Comparison of ENCODE assay signal across 9 mouse cellular contexts in genomic region chr9:53829866-53830209, GRCm38 (mm10). TPM values are rescaled to one million over a fixed set of nuclear protein-coding genes. Genes with fewer than 3 reads are reported as not detected.
DNase-seq lines count a peak whose midpoint lies in the region; ATAC-seq and TF ChIP-seq lines count a peak whose summit lies in the region.
"Had no signal": no experiment of that assay in that cellular context is flagged by ENCODE, and none has a peak within 500 bp of the region (broad histone marks: within the 10 kb centered on the region; RNA-seq: fewer than 3 reads in every experiment).

No protein-coding gene starts in this region.

- TF ChIP-seq CTCF in cerebellum, adult 2 months (IDR thresholded peaks at IDR 0.05; ENCODE audit: borderline replicate concordance, insufficient read depth, low read depth, low read length) = no peak

- peak overlapping the region; percentile 88 for H3K4me3 ChIP-seq in cerebellum, adult 2 months (replicated peaks; ENCODE audit: insufficient read depth, low read depth, low read length)
- peak overlapping the region; percentile 41 for H3K4me3 ChIP-seq in liver, embryonic 12.5 days

- no peak overlapping the region for H3K27ac ChIP-seq in cerebellum, adult 2 months (ENCODE audit: insufficient read depth, low read length)
- no peak overlapping the region for H3K27ac ChIP-seq in liver, embryonic 12.5 days

- H3K4me2 ChIP-seq in liver, embryonic 12.5 days = peak overlapping the region; percentile 53

- 0 out of 2 replicates have a peak overlapping the region, but pooled peaks have one; percentile 9 for H3K9ac ChIP-seq in liver, embryonic 12.5 days

- no peak for TF ChIP-seq POLR2A in cerebellum, adult 2 months (IDR thresholded peaks at IDR 0.05; ENCODE audit: borderline replicate concordance, insufficient read depth, low read length)

- H3K4me1 ChIP-seq in cerebellum, adult 2 months (ENCODE audit: control insufficient read depth, insufficient read depth, low read length) = no peaks in the 10 kb centered on the region
- peaks cover 8% of the 10 kb centered on the region; the same call in 1 of the 2 replicates for H3K4me1 ChIP-seq in liver, embryonic 12.5 days

- no peaks in the 10 kb centered on the region for H3K9me3 ChIP-seq in liver, embryonic 12.5 days (replicated peaks)

- no peaks in the 10 kb centered on the region for H3K36me3 ChIP-seq in liver, embryonic 12.5 days

- 6% methylated on average over 2 of the region's 2 CpGs for WGBS in cerebellum, adult 2 months
- 29% methylated on average over 2 of the region's 2 CpGs for WGBS in liver, embryonic 12.5 days (ENCODE audit: insufficient replicate concordance)

- no peaks in the 10 kb centered on the region for H3K27me3 ChIP-seq in cerebellum, adult 2 months (ENCODE audit: control insufficient read depth, insufficient read depth, low read length)
- H3K27me3 ChIP-seq in liver, embryonic 12.5 days (replicated peaks) = peaks cover 18% of the 10 kb centered on the region

- peak in 1 of 2 experiments; percentile 4 for DNase-seq in cerebellum, adult 2 months
- DNase-seq in cerebellum, adult 8-10 months = no peak
- peak; percentile 11 for DNase-seq in thymus, postnatal 4 days
- DNase-seq in thymus, postnatal 0 days (ENCODE audit: low spot score) = no peak
- DNase-seq in retina, postnatal 1 day = no peak
- DNase-seq in adrenal gland, postnatal 25 days = no peak
- DNase-seq in thymus, adult 18-20 months = no peak

- no peak for ATAC-seq in liver, embryonic 12.5 days

RNA-seq across cellular contexts. Expression of gene Sln, which starts 20.1 kb away (rescaled TPM):
- polyA plus RNA-seq in cerebellum, adult 2 months (2012; rRNA removed) = 1.3 and 1.6 TPM in 2 replicates
- 2.5 and 3.5 TPM in 2 replicates for polyA plus RNA-seq in thymus, postnatal 0 days (2015; fragmentation: Nextera tagmentation; extraction: Ambion mirVana)
- polyA plus RNA-seq in liver, embryonic 12.5 days (2016; fragmentation: Nextera tagmentation; extraction: Ambion mirVana) = 0.15 and 0.49 TPM in 2 replicates
- total RNA-seq in adrenal gland, postnatal 25 days (2021) = not detected in 2 replicates
- total RNA-seq: left cerebral cortex, postnatal 10 days had no signal

RNA-seq across cellular contexts. Expression of gene Slc35f2, which starts 58.5 kb away (rescaled TPM):
- polyA plus RNA-seq in cerebellum, adult 2 months (2012; rRNA removed) = 5.4 and 6.0 TPM in 2 replicates
- 8.8 and 9.4 TPM in 2 replicates for polyA plus RNA-seq in thymus, postnatal 0 days (2015; fragmentation: Nextera tagmentation; extraction: Ambion mirVana)
- polyA plus RNA-seq in liver, embryonic 12.5 days (2016; fragmentation: Nextera tagmentation; extraction: Ambion mirVana) = 0.52 and 0.67 TPM in 2 replicates
- 1.0 TPM in 1 of 2 replicates, not detected in the other for total RNA-seq in adrenal gland, postnatal 25 days (2021)
